Mouse (Mus musculus) intestine, postnatal 0 days (tissue): ENCODE data around the gene L3mbtl1. TPM values are rescaled to one million over a fixed set of nuclear protein-coding genes. Genes with fewer than 3 reads are reported as not detected.
A peak's percentile ranks its signal among the peaks of the same experiment; 100 is the strongest.

Source experiments
- ATAC-seq: fragments of 200-750 bp; cut with Nextera tagmentation; 2 replicates; pipeline ENCODE4 v1.8.0; 2017; ENCODE audit warnings: mild to moderate bottlenecking, moderate TSS enrichment, moderate library complexity
- H3K27ac ChIP-seq: fragments of 300-500 bp; sonication (generic); 2 replicates; pipeline ENCODE4 v1.5.1; 2014; ENCODE audit warnings: mild to moderate bottlenecking, low read depth, low read length, moderate library complexity
- H3K27me3 ChIP-seq: fragments of 300-500 bp; sonication (generic); replicated peaks from 2 replicates; pipeline ENCODE4 v1.6.1; 2014; ENCODE audit warnings: low read length, mixed read lengths; ENCODE audit not compliant: control insufficient read depth, insufficient read depth
- H3K36me3 ChIP-seq: fragments of 300-500 bp; sonication (generic); 2 replicates; pipeline ENCODE4 v1.6.1; 2014; ENCODE audit warnings: mild to moderate bottlenecking, moderate library complexity; ENCODE audit not compliant: control insufficient read depth, insufficient read depth
- H3K4me1 ChIP-seq: fragments of 300-500 bp; sonication (generic); replicated peaks from 2 replicates; pipeline ENCODE4 v1.6.1; 2014; ENCODE audit warnings: antibody characterized with exemption, low read length, mixed read lengths; ENCODE audit not compliant: control insufficient read depth, insufficient read depth
- H3K4me2 ChIP-seq: fragments of 300-500 bp; sonication (generic); replicated peaks from 2 replicates; pipeline ENCODE4 v1.6.1; 2014; ENCODE audit warnings: low read depth, mild to moderate bottlenecking, moderate library complexity
- H3K4me3 ChIP-seq: fragments of 300-500 bp; sonication (generic); 2 replicates; pipeline ENCODE4 v1.5.1; 2014; ENCODE audit warnings: low read depth, low read length
- H3K9ac ChIP-seq: fragments of 300-500 bp; sonication (generic); 2 replicates; pipeline ENCODE4 v1.6.1; 2014; ENCODE audit warnings: mild to moderate bottlenecking, low read depth, low read length
- H3K9me3 ChIP-seq: fragments of 300-500 bp; sonication (generic); 2 replicates; pipeline ENCODE4 v1.6.1; 2016; ENCODE audit warnings: mixed run types; ENCODE audit not compliant: control insufficient read depth
- CTCF ChIP-seq: sonication (generic); IDR thresholded peaks from 2 replicates; pipeline ENCODE4 v1.5.1; 2016; ENCODE audit warnings: low read depth, mild to moderate bottlenecking, control low read depth, antibody characterized with exemption, moderate library complexity
- WGBS: fragments of 180-500 bp; shearing (Covaris S2); extraction: QIAGEN DNeasy Blood & Tissue Kit; methylation state at CpG from one replicate; pipeline ENCODE4 v1.1.7; 2014; 5-methylcytosine and 5-hydroxymethylcytosine counted together
- polyA plus RNA-seq: library from polyadenylated mRNA; unstranded; fragments of >200 nt; fragmentation: Nextera tagmentation; extraction: Ambion mirVana; gene quantifications from 2 replicates; pipeline ENCODE4 v1.2.1, GENCODE M21; 2015

Gene L3mbtl1
- polyA plus RNA-seq, 1 experiment from 2014 or later = 0.25 TPM

GRCm38 (mm10) chr2:162998528-162999230, 55.4 kb downstream of the L3mbtl1 start:
- 0 out of 2 replicates have a peak overlapping the region, but pooled peaks have one; percentile 13 for H3K4me2 ChIP-seq
- no peak overlapping the region for H3K27ac ChIP-seq
- ATAC-seq = peak; percentile 20; the same call in 1 of the 2 replicates
- no peak overlapping the region for H3K9ac ChIP-seq
- H3K9me3 ChIP-seq = no peaks in the 10 kb centered on the region
- no peaks in the 10 kb centered on the region for H3K27me3 ChIP-seq
- H3K4me3 ChIP-seq = no peak overlapping the region
- no peaks in the 10 kb centered on the region for H3K36me3 ChIP-seq
- peak; percentile 89 for TF ChIP-seq CTCF
- 26% methylated on average over 18 of the region's 18 CpGs for WGBS
- no peaks in the 10 kb centered on the region for H3K4me1 ChIP-seq

GRCm38 (mm10) chr2:162999744-163000143, 56.5 kb downstream of the L3mbtl1 start:
- Histone ChIP-seq H3K9ac (no peak overlapping the region), H3K36me3 (no peaks in the 10 kb centered on the region), H3K27me3 (no peaks in the 10 kb centered on the region), H3K4me1 (no peaks in the 10 kb centered on the region), H3K4me3 (no peak overlapping the region), H3K27ac (no peak overlapping the region), H3K9me3 (no peaks in the 10 kb centered on the region), H3K4me2 (no peak overlapping the region)
- ATAC-seq = no peak; the same call in 1 of the 2 replicates
- 20% methylated on average over 3 of the region's 3 CpGs for WGBS
- TF ChIP-seq CTCF = peak; percentile 82

GRCm38 (mm10) chr2:163001071-163001470, 57.8 kb downstream of the L3mbtl1 start:
- Histone ChIP-seq H3K27me3 (0 out of 2 replicates have a peak, but pooled peaks cover 2% of the 10 kb centered on the region), H3K4me3 (no peak overlapping the region), H3K36me3 (no peaks in the 10 kb centered on the region), H3K27ac (no peak overlapping the region), H3K9ac (no peak overlapping the region), H3K4me2 (no peak overlapping the region), H3K9me3 (no peaks in the 10 kb centered on the region), H3K4me1 (no peaks in the 10 kb centered on the region)
- no peak for TF ChIP-seq CTCF
- 84% methylated on average over 1 of the region's 1 CpGs for WGBS
- ATAC-seq = no peak

GRCm38 (mm10) chr2:163007299-163007698, 64.0 kb downstream of the L3mbtl1 start:
- no peak overlapping the region for H3K9ac ChIP-seq
- no peak overlapping the region for H3K4me2 ChIP-seq
- no peaks in the 10 kb centered on the region for H3K9me3 ChIP-seq
- H3K36me3 ChIP-seq = no peaks in the 10 kb centered on the region
- no peak overlapping the region for H3K27ac ChIP-seq
- no peaks in the 10 kb centered on the region for H3K4me1 ChIP-seq
- 0 out of 2 replicates have a peak, but pooled peaks cover 3% of the 10 kb centered on the region for H3K27me3 ChIP-seq
- TF ChIP-seq CTCF = no peak
- no peak for ATAC-seq
- 64% methylated on average over 4 of the region's 4 CpGs for WGBS
- H3K4me3 ChIP-seq = no peak overlapping the region

GRCm38 (mm10) chr2:163016916-163017743, 73.9 kb downstream of the L3mbtl1 start, which contains the start of gene Ift52:
Gene Ift52, plus strand, starts transcription at chr2:163017354.
- WGBS = under 1% methylated on average over 57 of the region's 57 CpGs
- TF ChIP-seq CTCF = no peak
- ATAC-seq = peak; percentile 96

More at GRCm38 (mm10) chr2:163016916-163017743, 73.9 kb downstream of the L3mbtl1 start, which contains the start of gene Ift52:
- Histone ChIP-seq H3K36me3 (no peaks in the 10 kb centered on the region; the same call in 1 of the 2 replicates), H3K4me2 (peak within 1 kb of the TSS; percentile 71), H3K4me1 (no peaks in the 10 kb centered on the region), H3K9me3 (no peaks in the 10 kb centered on the region), H3K27me3 (no peaks in the 10 kb centered on the region), H3K4me3 (peak within 1 kb of the TSS; percentile 93), H3K27ac (peak within 1 kb of the TSS; percentile 74), H3K9ac (peak within 1 kb of the TSS; percentile 71)

Other genes with a start within 250 kb of the L3mbtl1 start
- 57.7 and 65.8 TPM in 2 replicates for gene Srsf6, start 11.9 kb upstream of the L3mbtl1 start, polyA plus RNA-seq
- 5.2 and 5.4 TPM in 2 replicates for gene Sgk2, start 43.9 kb downstream of the L3mbtl1 start, polyA plus RNA-seq
- 30.0 and 36.4 TPM in 2 replicates for gene Ift52, start 73.9 kb downstream of the L3mbtl1 start, polyA plus RNA-seq
- gene Mybl2, start 111.2 kb downstream of the L3mbtl1 start, polyA plus RNA-seq = 4.4 and 5.1 TPM in 2 replicates
- gene Gtsf1l, start 144.4 kb downstream of the L3mbtl1 start, polyA plus RNA-seq = not detected in 2 replicates